Mouse (Mus musculus) olfactory bulb, adult 2 months (tissue): ENCODE data around the gene Igf1r. TPM values are rescaled to one million over a fixed set of nuclear protein-coding genes. Genes with fewer than 3 reads are reported as not detected.

Source experiments
- H3K27ac ChIP-seq: fragments of 200-500 bp; 2 replicates; pipeline ENCODE4 v1.5.1; 2012; ENCODE audit warnings: low read depth, low read length; ENCODE audit not compliant: insufficient read depth
- H3K4me1 ChIP-seq: fragments of 200-500 bp; 2 replicates; pipeline ENCODE4 v1.6.1; 2012; ENCODE audit warnings: low read length; ENCODE audit not compliant: control insufficient read depth, insufficient read depth
- H3K4me3 ChIP-seq: fragments of 200-500 bp; 2 replicates; pipeline ENCODE4 v1.5.1; 2012; ENCODE audit warnings: mild to moderate bottlenecking, low read depth, low read length, moderate library complexity; ENCODE audit not compliant: insufficient read depth
- CTCF ChIP-seq: fragments of 200-500 bp; IDR thresholded peaks from 2 replicates; pipeline ENCODE4 v1.5.1; 2012; ENCODE audit warnings: low read depth, mild to moderate bottlenecking, low read length, moderate library complexity; ENCODE audit not compliant: insufficient read depth
- POLR2A ChIP-seq: fragments of 200-500 bp; IDR thresholded peaks from 2 replicates; pipeline ENCODE4 v1.6.1; 2012; ENCODE audit warnings: mild to moderate bottlenecking, low read depth, low read length, moderate library complexity; ENCODE audit not compliant: insufficient read depth
- WGBS: fragments of 180-500 bp; shearing (Covaris S2); methylation state at CpG from one replicate; pipeline ENCODE4 v1.1.7; 2018; 5-methylcytosine and 5-hydroxymethylcytosine counted together
- polyA plus RNA-seq: library from polyadenylated mRNA; stranded (reverse); fragments of >200 nt; gene quantifications from 2 replicates; pipeline ENCODE4 v1.2.4, GENCODE M21; 2012; ENCODE audit warnings: low replicate concordance; ENCODE audit not compliant: missing spikeins, insufficient read depth, insufficient read length

The Igf1r gene
- polyA plus RNA-seq, 1 experiment = 26.5 TPM

DNA sequence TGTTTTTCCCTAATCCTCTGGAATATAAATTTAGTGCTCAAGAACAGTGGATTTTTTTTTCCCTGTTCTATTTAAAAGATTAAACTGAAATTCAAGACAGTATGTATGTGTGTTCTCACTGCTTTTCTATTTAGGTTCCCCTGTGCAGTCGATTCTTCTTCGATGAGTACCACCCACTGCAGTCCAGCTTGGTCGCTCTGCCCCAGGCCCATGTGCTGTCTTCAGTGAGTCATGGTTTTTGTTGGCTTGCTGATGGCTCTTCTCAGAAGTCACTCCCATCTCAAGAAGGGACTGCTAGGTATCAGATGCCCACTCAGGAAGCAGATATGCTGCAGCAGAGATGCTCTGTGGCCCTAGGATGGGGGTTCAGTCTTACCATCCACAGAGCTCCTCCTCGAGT lies 95.9 kb downstream of the Igf1r start:
- Histone ChIP-seq H3K27ac (no peak overlapping the region), H3K4me3 (no peak overlapping the region), H3K4me1 (peaks cover 8% of the 10 kb centered on the region)
- TF ChIP-seq CTCF (no peak), POLR2A (no peak)
- WGBS = 52% methylated on average over 4 of the region's 4 CpGs

DNA sequence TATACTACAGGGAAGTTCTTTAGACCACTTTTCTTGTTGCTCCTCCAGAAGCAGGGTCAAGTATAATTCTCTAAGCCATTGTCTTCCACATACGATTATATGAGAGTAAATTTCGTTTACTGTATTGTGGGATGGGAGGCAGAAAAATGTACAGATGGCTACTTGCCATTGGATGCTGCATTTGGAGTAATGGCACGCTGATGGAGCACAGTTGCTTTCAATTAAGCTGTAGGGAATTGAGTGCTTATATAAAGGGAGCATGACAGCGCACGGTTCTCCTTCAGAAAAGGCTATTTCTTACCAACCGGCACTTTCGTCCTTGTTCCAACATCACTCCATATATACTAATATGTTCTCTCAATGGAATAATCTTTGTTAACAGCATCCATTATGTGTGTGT lies 96.4 kb downstream of the Igf1r start:
- Histone ChIP-seq H3K4me1 (peaks cover 9% of the 10 kb centered on the region), H3K4me3 (no peak overlapping the region), H3K27ac (no peak overlapping the region)
- TF ChIP-seq POLR2A (no peak), CTCF (no peak)
- WGBS = 78% methylated on average over 7 of the region's 7 CpGs

DNA sequence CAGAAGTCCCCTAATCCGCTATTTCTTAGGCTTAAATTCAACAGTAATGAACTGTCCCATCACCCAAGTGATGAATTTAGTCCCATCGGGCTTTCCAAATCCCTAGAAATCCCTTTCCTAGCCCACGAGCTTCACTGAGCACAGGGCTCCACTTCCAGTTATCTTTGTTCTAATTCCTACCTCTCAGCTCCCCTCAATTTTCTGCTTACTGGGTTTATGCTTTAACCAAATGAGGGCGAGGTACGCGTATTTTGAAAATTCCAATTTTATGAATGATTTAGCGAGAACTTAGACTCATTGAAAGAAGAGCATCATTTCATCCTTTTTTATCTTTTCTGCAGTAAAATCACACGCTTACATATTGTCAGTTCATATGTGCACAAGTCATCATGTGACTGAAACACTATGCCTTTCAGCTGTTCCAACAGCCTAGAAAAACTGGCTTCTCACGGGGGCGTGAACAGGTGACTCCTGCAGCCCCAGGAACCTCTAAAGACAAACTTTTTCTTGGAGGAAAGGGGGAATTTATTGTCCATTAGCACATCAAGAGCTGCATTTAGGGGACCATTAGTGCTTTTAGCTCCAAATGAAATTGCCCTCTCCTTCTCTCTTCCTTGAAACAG lies 100.5 kb downstream of the Igf1r start:
- TF ChIP-seq POLR2A (no peak), CTCF (no peak)
- 89% methylated on average over 10 of the region's 10 CpGs for WGBS
- Histone ChIP-seq H3K27ac (no peak overlapping the region), H3K4me1 (peaks cover 15% of the 10 kb centered on the region), H3K4me3 (no peak overlapping the region)

DNA sequence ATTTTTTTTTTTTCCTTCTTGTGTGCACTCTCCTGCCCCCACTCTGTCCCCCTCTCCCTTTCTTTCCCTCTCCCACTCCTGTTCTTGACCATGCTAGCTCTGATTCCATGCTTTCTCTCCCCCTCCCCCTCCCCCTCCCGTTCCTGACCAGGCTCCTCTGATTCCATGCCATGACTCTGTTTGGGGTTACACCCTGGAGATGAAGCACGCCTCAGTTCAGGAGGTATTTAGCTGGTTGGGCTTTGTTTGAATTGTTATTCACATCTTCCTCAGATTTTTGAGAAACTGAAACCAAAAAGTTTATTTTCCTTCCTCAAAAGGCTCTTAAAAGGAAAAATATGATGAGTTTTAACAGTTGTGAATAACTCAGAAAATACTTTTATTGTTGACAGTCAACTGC lies 101.9 kb downstream of the Igf1r start:
- 34% methylated on average over 2 of the region's 2 CpGs for WGBS
- no peak overlapping the region for H3K4me3 ChIP-seq
- no peak overlapping the region for H3K27ac ChIP-seq
- TF ChIP-seq CTCF = no peak
- no peak for TF ChIP-seq POLR2A
- H3K4me1 ChIP-seq = peaks cover 11% of the 10 kb centered on the region

DNA sequence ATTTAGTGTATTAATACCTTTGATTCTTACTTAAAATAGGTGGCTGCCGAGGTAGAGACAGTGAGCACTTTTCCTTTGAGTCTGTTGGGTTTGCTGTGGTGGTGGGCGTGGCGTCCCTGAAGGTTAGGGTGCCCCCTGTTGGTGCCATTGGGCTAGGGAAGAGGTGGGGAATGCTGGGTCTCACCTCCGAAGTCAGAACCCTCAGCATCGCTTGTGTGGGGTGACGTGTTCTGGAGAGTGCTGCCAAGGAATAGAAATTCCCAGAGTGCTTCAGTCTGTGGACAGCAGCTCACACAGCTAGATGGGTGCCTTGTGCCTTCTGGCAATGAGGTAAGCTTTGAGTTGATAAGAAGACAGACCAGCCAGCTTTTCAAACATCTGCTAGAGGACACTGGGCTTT lies 102.3 kb downstream of the Igf1r start:
- WGBS = 75% methylated on average over 6 of the region's 6 CpGs
- peaks cover 11% of the 10 kb centered on the region for H3K4me1 ChIP-seq
- no peak overlapping the region for H3K27ac ChIP-seq
- no peak overlapping the region for H3K4me3 ChIP-seq
- TF ChIP-seq CTCF (peak; percentile 30; the same call in 1 of the 2 replicates), POLR2A (no peak)

DNA sequence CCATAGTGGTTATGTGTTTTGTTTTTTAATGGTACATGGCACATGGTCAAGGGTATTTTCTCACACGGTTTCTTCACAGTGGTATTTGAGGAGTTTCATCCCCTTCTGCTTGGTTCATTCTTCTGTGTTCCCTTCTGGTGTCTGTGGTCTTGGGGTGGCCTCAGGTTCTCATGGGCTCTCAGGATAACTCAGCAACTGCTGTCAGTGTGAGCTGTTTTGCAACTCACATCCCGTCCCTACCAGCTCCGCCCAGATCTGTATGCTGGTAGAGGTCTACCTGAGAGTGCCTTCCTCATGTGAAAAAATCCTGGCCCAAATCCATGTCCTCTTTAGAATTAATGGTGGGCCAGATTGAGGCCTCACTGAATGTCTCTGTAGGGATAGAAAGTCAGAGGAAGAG lies 104.4 kb downstream of the Igf1r start:
- no peak overlapping the region for H3K4me3 ChIP-seq
- 86% methylated on average over 3 of the region's 3 CpGs for WGBS
- TF ChIP-seq CTCF (no peak), POLR2A (no peak)
- H3K27ac ChIP-seq = no peak overlapping the region
- H3K4me1 ChIP-seq = peaks cover 20% of the 10 kb centered on the region

DNA sequence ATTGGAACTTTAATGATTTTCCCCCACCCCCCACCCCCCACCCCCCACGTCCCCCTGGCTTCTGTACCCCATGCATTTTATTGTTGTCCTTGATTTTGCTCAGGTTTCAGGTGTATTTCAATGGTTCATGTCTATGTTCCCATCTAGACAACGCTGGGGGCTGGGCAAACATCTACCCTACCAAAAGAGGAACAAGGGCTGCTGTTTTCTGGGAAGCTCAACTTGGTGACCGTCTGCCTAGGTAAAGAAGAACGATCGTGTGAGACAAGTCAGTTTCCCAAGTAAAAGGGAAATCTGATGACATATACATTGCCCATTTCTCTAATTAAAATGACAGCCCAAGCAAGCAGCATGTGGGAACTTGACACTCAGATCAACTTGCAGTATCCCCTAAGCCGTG lies 107.1 kb downstream of the Igf1r start:
- H3K27ac ChIP-seq = no peak overlapping the region
- WGBS = 92% methylated on average over 6 of the region's 6 CpGs
- no peak overlapping the region for H3K4me3 ChIP-seq
- TF ChIP-seq POLR2A (no peak), CTCF (no peak)
- H3K4me1 ChIP-seq = peaks cover 33% of the 10 kb centered on the region

DNA sequence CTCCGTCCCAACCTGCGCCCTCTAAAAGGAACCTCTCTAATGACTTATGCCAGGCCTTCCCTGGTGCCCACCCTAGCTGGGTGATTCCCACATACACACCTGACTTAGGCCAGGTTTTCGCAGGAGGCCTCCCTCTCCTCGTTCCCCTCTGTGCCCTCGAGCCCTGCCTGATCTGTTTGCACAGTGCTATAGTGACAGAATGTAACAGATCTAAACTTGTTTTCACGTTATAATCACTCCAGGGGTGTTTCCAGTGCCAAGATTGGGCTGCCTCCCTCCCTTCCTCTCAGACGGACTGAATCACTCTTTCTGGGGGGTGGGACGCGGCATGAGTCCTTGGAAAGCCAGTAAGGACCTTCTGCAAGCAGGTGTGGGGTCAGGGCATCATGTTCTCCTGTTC lies 108.8 kb downstream of the Igf1r start:
- no peak for TF ChIP-seq CTCF
- no peak for TF ChIP-seq POLR2A
- 71% methylated on average over 9 of the region's 9 CpGs for WGBS
- Histone ChIP-seq H3K27ac (no peak overlapping the region), H3K4me1 (peaks cover 28% of the 10 kb centered on the region), H3K4me3 (no peak overlapping the region)

DNA sequence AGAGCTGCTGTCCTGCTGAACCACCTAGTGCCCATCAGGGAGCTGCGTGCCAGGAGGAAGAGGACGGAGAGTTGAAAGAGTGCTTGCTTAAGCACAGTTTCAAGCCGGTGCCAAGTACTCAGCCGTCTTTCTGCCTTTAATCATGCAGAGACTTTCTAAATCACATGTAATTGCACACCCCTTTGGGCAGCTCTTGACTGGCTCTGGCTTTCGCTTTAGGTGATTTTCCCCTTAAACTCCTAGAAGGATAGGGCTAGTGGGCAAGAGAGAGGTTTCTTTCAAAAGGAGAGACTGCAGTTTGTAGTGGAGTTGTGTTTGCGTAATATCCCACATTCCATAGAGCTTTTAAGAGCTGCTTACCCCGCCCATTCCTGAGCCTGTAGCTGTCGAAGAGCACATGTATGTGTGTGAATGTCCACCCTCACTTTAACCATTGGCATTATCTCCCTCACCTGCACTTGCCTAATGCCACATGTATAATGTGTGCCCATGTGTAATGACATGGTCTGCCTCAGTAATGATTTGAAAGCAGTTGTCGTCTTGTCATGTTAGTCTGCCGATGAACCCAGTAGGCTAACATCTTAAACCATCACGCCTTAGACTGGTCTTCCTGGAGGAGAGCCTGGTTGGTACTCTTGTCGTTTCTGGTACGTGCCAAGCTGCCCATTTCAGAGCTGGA lies 109.7 kb downstream of the Igf1r start:
- H3K27ac ChIP-seq = no peak overlapping the region
- peaks cover 28% of the 10 kb centered on the region for H3K4me1 ChIP-seq
- TF ChIP-seq CTCF (no peak), POLR2A (no peak)
- WGBS = 60% methylated on average over 13 of the region's 13 CpGs
- H3K4me3 ChIP-seq = no peak overlapping the region
